Mouse (Mus musculus): ENCODE measurements around the gene Gm21874. TPM values are rescaled to one million over a fixed set of nuclear protein-coding genes. Genes with fewer than 3 reads are reported as not detected.
"Not testable (repeated sequence)": the region's sequence is repeated elsewhere in the genome, so short reads cannot be mapped to it uniquely, and the experiment has no call there.

The Gm21874 gene
- polyA plus RNA-seq (2015; fragmentation: Nextera tagmentation; extraction: Ambion mirVana): not detected in 2 replicates

- H3K4me1 ChIP-seq (replicated peaks); H3K27me3 ChIP-seq; H3K4me2 ChIP-seq; H3K36me3 ChIP-seq (replicated peaks); H3K9me3 ChIP-seq (replicated peaks); H3K9ac ChIP-seq; H3K27ac ChIP-seq (replicated peaks); ATAC-seq (ENCODE audit: insufficient read depth); H3K4me3 ChIP-seq (replicated peaks): not testable (repeated sequence)
These were observed at the start of gene Gm21874 for GRCm38 (mm10) chrY:9416048-9416447. Gene Gm21874, minus strand, starts transcription at chrY:9416148.

Other genes starting within 250 kb of the Gm21874 start
- not detected in 2 replicates for gene Gm21721, start 214.0 kb downstream of the Gm21874 start, polyA plus RNA-seq (2015; fragmentation: Nextera tagmentation; extraction: Ambion mirVana)
- gene Gm21812, start 69.0 kb downstream of the Gm21874 start, polyA plus RNA-seq (2015; fragmentation: Nextera tagmentation; extraction: Ambion mirVana): not detected in 2 replicates

Measured in liver, embryonic 15.5 days (tissue).